Mouse (Mus musculus): ENCODE results near the gene Atp6v0a1.

- TF ChIP-seq MAZ (IDR thresholded peaks at IDR 0.05; ENCODE audit: low read depth, low read length) (no peak), MAFK (IDR thresholded peaks at IDR 0.05; ENCODE audit: insufficient replicate concordance, low read length) (no peak), POLR2A (IDR thresholded peaks at IDR 0.05; ENCODE audit: low read depth, low read length) (no peak), CHD1 (IDR thresholded peaks at IDR 0.05; ENCODE audit: low read depth, low read length) (no peak)
Measured at GRCm38 (mm10) chr11:100969744-100970556, 39.3 kb upstream of the Atp6v0a1 start.

Data from CH12.LX (cell line).